Mouse (Mus musculus): ENCODE results near the gene Mta2.

GRCm38 (mm10) chr19:8967893-8968292 is 26.2 kb downstream of the Mta2 start:
- TF ChIP-seq CTCF (IDR thresholded peaks at IDR 0.05; ENCODE audit: extremely low read depth, insufficient read depth, low read length) (no peak), POLR2A (IDR thresholded peaks at IDR 0.05; ENCODE audit: extremely low read depth, insufficient read depth, low read length) (no peak)

Measured in cortical plate, adult 2 months (tissue).